Mouse (Mus musculus): ENCODE measurements around the gene Lrrfip2. TPM values are rescaled to one million over a fixed set of nuclear protein-coding genes. Genes with fewer than 3 reads are reported as not detected.

The Lrrfip2 gene
- total RNA-seq, 2 experiments from 2014 or later, result 82.4 to 91.7 TPM

GRCm38 (mm10) chr9:111270606-111271005 lies 153.2 kb downstream of the Lrrfip2 start:
- no peak for DNase-seq (ENCODE audit: low spot score)
- intact Hi-C loops (cut with DNase I), result loop anchor here (10.0 kb wide), 1 partner anchor 276 kb away; the partner anchor contains the start of gene Rtp3

- no peak for DNase-seq (ENCODE audit: low spot score)
- intact Hi-C loops (cut with DNase I), result loop anchor here (10.0 kb wide), 1 partner anchor 276 kb away; the partner anchor contains the start of gene Rtp3
These were observed 153.7 kb downstream of the Lrrfip2 start for GRCm38 (mm10) chr9:111271056-111271433.

GRCm38 (mm10) chr9:111271434-111272160 lies 154.2 kb downstream of the Lrrfip2 start, which contains the start of the genes Mlh1 and Epm2aip1:
Gene Mlh1 (minus strand): TSS chr9:111271791.
Gene Epm2aip1 (plus strand): TSS chr9:111271929.
- DNase-seq (ENCODE audit: low spot score), result peak; percentile 98
- intact Hi-C loops (cut with DNase I), result loop anchor here (10.0 kb wide), 1 partner anchor 277 kb away; the partner anchor contains the start of gene Rtp3

- intact Hi-C loops (cut with DNase I), result loop anchor here (10.0 kb wide), 1 partner anchor 278 kb away; the partner anchor contains the start of gene Rtp3
- no peak for DNase-seq (ENCODE audit: low spot score)
These were observed 155.0 kb downstream of the Lrrfip2 start for GRCm38 (mm10) chr9:111272356-111272755.

DNA sequence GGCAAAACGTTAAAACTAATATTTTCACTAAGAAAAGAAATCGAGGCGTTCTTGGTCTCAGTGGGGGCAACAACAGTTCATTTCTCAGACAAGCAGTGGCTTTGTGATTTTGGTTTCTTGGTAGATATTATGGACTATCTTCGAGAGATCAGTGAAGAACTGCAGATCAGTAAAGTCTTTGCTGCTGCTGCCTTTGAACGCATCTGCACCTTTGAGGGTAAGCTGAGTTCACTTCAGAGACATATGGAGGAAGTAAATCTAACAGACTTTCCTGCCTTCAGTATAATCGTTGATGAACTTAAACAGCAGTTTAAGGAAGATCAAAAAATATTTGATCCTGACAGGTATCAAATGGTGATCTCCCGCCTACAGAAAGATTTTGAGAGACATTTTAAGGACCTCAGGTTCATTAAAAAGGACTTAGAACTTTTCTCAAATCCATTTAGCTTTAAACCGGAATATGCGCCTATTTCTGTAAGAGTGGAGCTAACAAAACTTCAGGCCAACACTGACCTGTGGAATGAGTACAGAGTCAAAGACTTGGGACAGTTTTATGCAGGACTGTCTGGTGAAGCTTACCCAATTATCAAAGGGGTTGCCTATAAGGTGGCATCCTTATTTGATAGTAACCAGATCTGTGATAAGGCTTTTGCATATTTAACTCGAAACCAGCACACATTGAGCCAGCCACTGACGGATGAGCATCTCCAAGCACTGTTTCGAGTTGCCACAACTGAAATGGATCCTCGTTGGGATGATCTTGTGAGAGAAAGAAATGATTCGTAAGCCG lies 155.8 kb downstream of the Lrrfip2 start:
- no peak for DNase-seq (ENCODE audit: low spot score)
- intact Hi-C loops (cut with DNase I), result loop anchor here (10.0 kb wide), 1 partner anchor 278 kb away; the partner anchor contains the start of gene Rtp3

DNA sequence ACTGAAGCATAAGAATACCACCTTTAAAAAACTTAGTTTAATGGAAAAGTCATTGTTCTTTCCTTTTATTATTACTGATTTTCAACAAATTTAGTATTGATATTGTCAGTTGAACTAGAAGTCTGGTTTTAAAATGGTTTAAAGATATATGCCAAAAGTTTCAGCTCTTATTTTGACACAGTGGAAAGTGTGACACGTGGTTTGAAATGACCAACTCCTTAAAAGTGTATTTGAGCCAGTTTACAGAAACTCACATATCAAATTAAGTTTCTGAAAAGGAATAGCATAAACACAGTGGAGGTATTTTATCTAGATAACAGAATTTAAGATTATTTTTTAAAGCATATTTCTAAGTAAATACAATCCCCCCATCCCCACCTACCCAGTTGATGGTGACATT lies 156.6 kb downstream of the Lrrfip2 start:
- no peak for DNase-seq (ENCODE audit: low spot score)
- intact Hi-C loops (cut with DNase I), result loop anchor here (10.0 kb wide), 1 partner anchor 279 kb away; the partner anchor contains the start of gene Rtp3

- no peak for DNase-seq (ENCODE audit: low spot score)
- intact Hi-C loops (cut with DNase I), result loop anchor here (10.0 kb wide), 1 partner anchor 280 kb away; the partner anchor contains the start of gene Rtp3
These were observed 157.8 kb downstream of the Lrrfip2 start for GRCm38 (mm10) chr9:111275156-111275555.

Other genes with a start within 250 kb of the Lrrfip2 start
- 10 to 100 TPM in 1 of 2 experiments, 1 to 10 TPM in 1; 9.7 to 15.0 TPM for gene Als2cl, start 237.7 kb upstream of the Lrrfip2 start, total RNA-seq (2021)
- gene Tmie, start 237.5 kb upstream of the Lrrfip2 start, total RNA-seq (2021), result 1 to 10 TPM; 1.2 to 1.3 TPM
- not detected for gene Fam240a, start 200.7 kb upstream of the Lrrfip2 start, total RNA-seq (2021)
- not detected for gene Tdgf1, start 171.4 kb upstream of the Lrrfip2 start, total RNA-seq (2021)
- gene Lrrc2, start 166.0 kb upstream of the Lrrfip2 start, total RNA-seq (2021), result 100 to 1,000 TPM; 142 to 144 TPM
- 1 to 10 TPM; 4.0 to 4.3 TPM for gene Rtp3, start 127.0 kb upstream of the Lrrfip2 start, total RNA-seq (2021)
- under 1 TPM in 1 of 2 experiments, not detected in 1; 0.78 TPM for gene Ltf, start 98.3 kb upstream of the Lrrfip2 start, total RNA-seq (2021)
- gene Ccrl2, start 60.1 kb upstream of the Lrrfip2 start, total RNA-seq (2021), result 10 to 100 TPM in 1 of 2 experiments, 1 to 10 TPM in 1; 8.2 to 10.4 TPM
- 1 to 10 TPM; 7.1 TPM for gene Mlh1, start 154.2 kb downstream of the Lrrfip2 start, total RNA-seq (2021)
- gene Epm2aip1, start 154.3 kb downstream of the Lrrfip2 start, total RNA-seq (2021), result 10 to 100 TPM; 19.4 to 23.9 TPM
- not detected for gene Trank1, start 194.1 kb downstream of the Lrrfip2 start, total RNA-seq (2021)

Data from heart, postnatal 25 days (tissue).